Mouse (Mus musculus) ES-E14 (cell line): Measurements from ENCODE around the gene Cog5.

Experiments used
- CHD2 ChIP-seq: IDR thresholded peaks from 2 replicates; pipeline ENCODE4 v1.6.1; 2014; ENCODE audit warnings: mild to moderate bottlenecking, low read depth, low read length, inconsistent platforms
- HCFC1 ChIP-seq: IDR thresholded peaks from 2 replicates; pipeline ENCODE4 v1.6.1; 2012; ENCODE audit warnings: low read length, inconsistent platforms, borderline replicate concordance; ENCODE audit not compliant: insufficient read depth
- ZC3H11A ChIP-seq: IDR thresholded peaks from 2 replicates; pipeline ENCODE4 v1.6.1; 2012; ENCODE audit warnings: low read depth, mild to moderate bottlenecking, inconsistent platforms, low read length, borderline replicate concordance
- ZNF384 ChIP-seq: IDR thresholded peaks from 2 replicates; pipeline ENCODE4 v1.6.1; 2012; ENCODE audit warnings: low read depth, low read length, inconsistent platforms

- TF ChIP-seq CHD2 (no peak), ZC3H11A (no peak), HCFC1 (no peak), ZNF384 (no peak)
Measured at GRCm38 (mm10) chr12:31719586-31720275, 65.1 kb downstream of the Cog5 start.
